Mouse (Mus musculus): ENCODE measurements around the gene Sf3b1.

GRCm38 (mm10) chr1:55048841-55049587, 21.7 kb upstream of the Sf3b1 start:
- no peak for TF ChIP-seq ZC3H11A (IDR thresholded peaks at IDR 0.05; ENCODE audit: borderline replicate concordance, low read depth, low read length)
- TF ChIP-seq ZNF384 (IDR thresholded peaks at IDR 0.05; ENCODE audit: low read depth, low read length): no peak
- TF ChIP-seq MAFK (IDR thresholded peaks at IDR 0.05; ENCODE audit: insufficient read depth, low read depth, low read length): no peak
- no peak for TF ChIP-seq HCFC1 (IDR thresholded peaks at IDR 0.05; ENCODE audit: borderline replicate concordance, insufficient read depth, low read length)

Data from ES-E14 (cell line).